Mouse (Mus musculus): ENCODE results near the gene Myo3b. TPM values are rescaled to one million over a fixed set of nuclear protein-coding genes. Genes with fewer than 3 reads are reported as not detected.

The Myo3b gene
- polyA plus RNA-seq (2012; rRNA removed): 1.1 and 1.5 TPM in 2 replicates

DNA sequence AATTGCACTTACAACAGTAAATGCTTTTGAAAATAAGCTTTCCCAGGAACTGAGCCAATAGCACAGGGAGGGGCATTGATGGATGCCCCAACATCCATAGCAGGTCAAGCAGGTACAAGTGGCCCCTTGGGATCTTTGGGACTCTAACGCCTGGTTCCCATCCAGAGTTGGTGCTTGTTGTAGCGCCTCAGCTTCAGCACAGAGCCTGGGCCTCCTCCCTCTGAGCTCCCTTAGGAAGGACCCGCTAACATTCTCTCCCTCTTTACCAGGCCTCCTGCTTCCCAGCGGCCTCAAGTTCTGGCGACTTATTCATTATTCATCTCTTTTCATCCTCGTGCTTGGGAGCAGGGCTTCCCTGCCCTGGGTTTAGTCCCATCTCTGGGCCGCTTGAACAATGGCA, at the start of gene Myo3b:
TSS of gene Myo3b (plus strand) at position 375 of the 400 bp plus-strand sequence.

Other genes with a start within 250 kb of the Myo3b start
- 2.3 and 2.5 TPM in 2 replicates for gene Ccdc173, start 249.6 kb upstream of the Myo3b start, polyA plus RNA-seq (2012; rRNA removed)
- gene Phospho2, start 249.5 kb upstream of the Myo3b start, polyA plus RNA-seq (2012; rRNA removed): 30.7 and 32.5 TPM in 2 replicates
- 67.5 and 71.3 TPM in 2 replicates for gene Klhl23, start 217.2 kb upstream of the Myo3b start, polyA plus RNA-seq (2012; rRNA removed)
- gene Ssb, start 177.6 kb upstream of the Myo3b start, polyA plus RNA-seq (2012; rRNA removed): 129 and 148 TPM in 2 replicates
- 9.6 and 11.5 TPM in 2 replicates for gene Mettl5, start 153.5 kb upstream of the Myo3b start, polyA plus RNA-seq (2012; rRNA removed)
- gene Ubr3, start 141.9 kb upstream of the Myo3b start, polyA plus RNA-seq (2012; rRNA removed): 52.5 and 54.8 TPM in 2 replicates